Mouse (Mus musculus) gastrocnemius, adult 2 months (tissue): ENCODE measurements at regions not wholly inside any gene's neighbourhood (a gene's known extent, or its start where the extent isn't known, plus 50 kb on each side); places are given as distances from the start of the nearest gene placed in this dataset.
A peak's percentile ranks its signal among the peaks of the same experiment; 100 is the strongest.

Experiments used
- DNase-seq: peaks from one replicate; pipeline ENCODE4 v3.0.0; 2022
- H3K27ac ChIP-seq: fragments of 200-600 bp; 2 replicates; pipeline ENCODE4 v1.8.1; 2022; ENCODE audit warnings: mild to moderate bottlenecking
- H3K4me3 ChIP-seq: fragments of 200-600 bp; 2 replicates; pipeline ENCODE4 v1.8.1; 2022; ENCODE audit warnings: mild to moderate bottlenecking, moderate library complexity
- CTCF ChIP-seq: fragments of 200-600 bp; IDR thresholded peaks from 2 replicates; pipeline ENCODE4 v1.8.1; 2022; ENCODE audit warnings: antibody characterized with exemption, mild to moderate bottlenecking, moderate library complexity
- intact Hi-C: fragments of 180-260 bp; cut with DNase I; formaldehyde crosslinking; loops from one replicate; pipeline ENCODE4 v1.15.1; 2025

- Histone ChIP-seq H3K4me3 (no peak overlapping the region), H3K27ac (no peak overlapping the region)
- intact Hi-C loops: no loop called here
- no peak for TF ChIP-seq CTCF
- DNase-seq: peak; percentile 63
Measured at GRCm38 (mm10) chr3:62159031-62159430, 179.1 kb upstream of the Arhgef26 start.

- H3K27ac ChIP-seq: no peak overlapping the region
- no peak overlapping the region for H3K4me3 ChIP-seq
- intact Hi-C loops: no loop called here
- TF ChIP-seq CTCF: peak; percentile 58
- no peak for DNase-seq
Measured at GRCm38 (mm10) chr3:62170647-62171046, 167.5 kb upstream of the Arhgef26 start.

- TF ChIP-seq CTCF: no peak
- intact Hi-C loops: no loop called here
- H3K4me3 ChIP-seq: no peak overlapping the region
- no peak overlapping the region for H3K27ac ChIP-seq
- no peak for DNase-seq
Measured at GRCm38 (mm10) chr3:62187807-62188509, 150.2 kb upstream of the Arhgef26 start.

GRCm38 (mm10) chr3:62192466-62192865 is 145.7 kb upstream of the Arhgef26 start:
- no peak overlapping the region for H3K4me3 ChIP-seq
- TF ChIP-seq CTCF: peak; percentile 54
- intact Hi-C loops: no loop called here
- no peak for DNase-seq
- H3K27ac ChIP-seq: no peak overlapping the region

GRCm38 (mm10) chr3:62194421-62194820 is 143.7 kb upstream of the Arhgef26 start:
- Histone ChIP-seq H3K4me3 (no peak overlapping the region), H3K27ac (no peak overlapping the region)
- TF ChIP-seq CTCF: no peak
- intact Hi-C loops: no loop called here
- DNase-seq: no peak

- H3K27ac ChIP-seq: no peak overlapping the region
- DNase-seq: no peak
- no peak overlapping the region for H3K4me3 ChIP-seq
- intact Hi-C loops: no loop called here
- TF ChIP-seq CTCF: no peak
Measured at GRCm38 (mm10) chr3:62196679-62197078, 141.5 kb upstream of the Arhgef26 start.

GRCm38 (mm10) chr3:62215806-62216205 is 122.3 kb upstream of the Arhgef26 start:
- Histone ChIP-seq H3K27ac (no peak overlapping the region), H3K4me3 (no peak overlapping the region)
- TF ChIP-seq CTCF: peak; percentile 74
- intact Hi-C loops: loop anchor here (5.0 to 10.0 kb wide), 2 partner anchors 129 to 241 kb away; no protein-coding TSS in a partner anchor
- DNase-seq: peak; percentile 27

- DNase-seq: no peak
- intact Hi-C loops: loop anchor here (5.0 to 10.0 kb wide), 2 partner anchors 127 to 240 kb away; no protein-coding TSS in a partner anchor
- TF ChIP-seq CTCF: no peak
- Histone ChIP-seq H3K27ac (no peak overlapping the region), H3K4me3 (no peak overlapping the region)
Measured at GRCm38 (mm10) chr3:62217335-62217734, 120.8 kb upstream of the Arhgef26 start.

- H3K4me3 ChIP-seq: no peak overlapping the region
- DNase-seq: no peak
- intact Hi-C loops: no loop called here
- TF ChIP-seq CTCF: no peak
- no peak overlapping the region for H3K27ac ChIP-seq
Measured at GRCm38 (mm10) chr3:62227697-62228096, 110.4 kb upstream of the Arhgef26 start.

- H3K4me3 ChIP-seq: no peak overlapping the region
- no peak for DNase-seq
Measured at GRCm38 (mm10) chr3:62228156-62228555, 110.0 kb upstream of the Arhgef26 start.

GRCm38 (mm10) chr3:62241031-62241430 is 97.1 kb upstream of the Arhgef26 start:
- TF ChIP-seq CTCF: no peak
- no peak for DNase-seq
- intact Hi-C loops: no loop called here
- no peak overlapping the region for H3K27ac ChIP-seq
- H3K4me3 ChIP-seq: no peak overlapping the region

More at GRCm38 (mm10) chr3:62228156-62228555, 110.0 kb upstream of the Arhgef26 start:
- H3K27ac ChIP-seq: no peak overlapping the region
- no peak for TF ChIP-seq CTCF
- intact Hi-C loops: no loop called here

- intact Hi-C loops: no loop called here
- H3K4me3 ChIP-seq: no peak overlapping the region
- DNase-seq: no peak
- no peak for TF ChIP-seq CTCF
- H3K27ac ChIP-seq: no peak overlapping the region
Measured at GRCm38 (mm10) chr3:62271703-62272102, 66.4 kb upstream of the Arhgef26 start.

- DNase-seq: no peak
- intact Hi-C loops: no loop called here
- no peak overlapping the region for H3K4me3 ChIP-seq
Measured at GRCm38 (mm10) chr3:62278279-62278678, 59.9 kb upstream of the Arhgef26 start.

GRCm38 (mm10) chr3:62280960-62281359 is 57.2 kb upstream of the Arhgef26 start:
- intact Hi-C loops: no loop called here
- Histone ChIP-seq H3K4me3 (no peak overlapping the region), H3K27ac (no peak overlapping the region)
- no peak for TF ChIP-seq CTCF
- no peak for DNase-seq

More at GRCm38 (mm10) chr3:62278279-62278678, 59.9 kb upstream of the Arhgef26 start:
- H3K27ac ChIP-seq: no peak overlapping the region
- no peak for TF ChIP-seq CTCF
